Mouse (Mus musculus) liver, postnatal 0 days (tissue): ENCODE measurements at regions not wholly inside any gene's neighbourhood (a gene's known extent, or its start where the extent isn't known, plus 50 kb on each side); places are given as distances from the start of the nearest gene placed in this dataset.

Experiments used
- ATAC-seq: fragments of 200-750 bp; cut with Nextera tagmentation; 2 replicates; pipeline ENCODE4 v1.8.0; 2017; ENCODE audit warnings: mild to moderate bottlenecking, moderate library complexity
- DNase-seq: peaks from one replicate; pipeline ENCODE4 v3.0.0-alpha.2; 2016
- H3K27ac ChIP-seq: fragments of 300-500 bp; sonication (generic); 2 replicates; pipeline ENCODE4 v1.5.1; 2014; ENCODE audit warnings: antibody characterized with exemption, moderate library complexity, mild to moderate bottlenecking, low read depth
- H3K27me3 ChIP-seq: fragments of 300-500 bp; sonication (generic); 2 replicates; pipeline ENCODE4 v1.6.1; 2014; ENCODE audit warnings: low read length, control low read depth, mixed read lengths; ENCODE audit not compliant: insufficient read depth
- H3K36me3 ChIP-seq: fragments of 300-500 bp; sonication (generic); replicated peaks from 2 replicates; pipeline ENCODE4 v1.6.1; 2014; ENCODE audit warnings: mild to moderate bottlenecking, control low read depth, low read length, moderate library complexity, mixed read lengths; ENCODE audit not compliant: insufficient read depth
- H3K4me1 ChIP-seq: fragments of 300-500 bp; sonication (generic); 2 replicates; pipeline ENCODE4 v1.6.1; 2014; ENCODE audit warnings: antibody characterized with exemption, mild to moderate bottlenecking, control low read depth; ENCODE audit not compliant: insufficient read depth
- H3K4me2 ChIP-seq: fragments of 300-500 bp; sonication (generic); 2 replicates; pipeline ENCODE4 v1.6.1; 2014; ENCODE audit warnings: low read depth, mild to moderate bottlenecking, low read length, moderate library complexity, mixed read lengths
- H3K4me3 ChIP-seq: fragments of 300-500 bp; sonication (generic); 2 replicates; pipeline ENCODE4 v1.5.1; 2014; ENCODE audit warnings: low read depth, low read length
- H3K9ac ChIP-seq: fragments of 300-500 bp; sonication (generic); replicated peaks from 2 replicates; pipeline ENCODE4 v1.6.1; 2014; ENCODE audit warnings: mild to moderate bottlenecking, moderate library complexity
- H3K9me3 ChIP-seq: fragments of 300-500 bp; sonication (generic); 2 replicates; pipeline ENCODE4 v1.6.1; 2016; ENCODE audit warnings: mild to moderate bottlenecking, control low read depth, low read length, mixed read lengths
- CTCF ChIP-seq: sonication (generic); IDR thresholded peaks from 2 replicates; pipeline ENCODE4 v1.5.1; 2016; ENCODE audit warnings: antibody characterized with exemption, low read depth
- EP300 ChIP-seq: IDR thresholded peaks from 2 replicates; pipeline ENCODE4 v1.6.1; 2016; ENCODE audit warnings: antibody characterized with exemption, low read depth, mild to moderate bottlenecking
- WGBS: fragments of 180-500 bp; shearing (Covaris S2); extraction: QIAGEN DNeasy Blood & Tissue Kit; methylation state at CpG from one replicate; pipeline ENCODE4 v1.1.7; 2014; ENCODE audit not compliant: insufficient replicate concordance; 5-methylcytosine and 5-hydroxymethylcytosine counted together

DNA sequence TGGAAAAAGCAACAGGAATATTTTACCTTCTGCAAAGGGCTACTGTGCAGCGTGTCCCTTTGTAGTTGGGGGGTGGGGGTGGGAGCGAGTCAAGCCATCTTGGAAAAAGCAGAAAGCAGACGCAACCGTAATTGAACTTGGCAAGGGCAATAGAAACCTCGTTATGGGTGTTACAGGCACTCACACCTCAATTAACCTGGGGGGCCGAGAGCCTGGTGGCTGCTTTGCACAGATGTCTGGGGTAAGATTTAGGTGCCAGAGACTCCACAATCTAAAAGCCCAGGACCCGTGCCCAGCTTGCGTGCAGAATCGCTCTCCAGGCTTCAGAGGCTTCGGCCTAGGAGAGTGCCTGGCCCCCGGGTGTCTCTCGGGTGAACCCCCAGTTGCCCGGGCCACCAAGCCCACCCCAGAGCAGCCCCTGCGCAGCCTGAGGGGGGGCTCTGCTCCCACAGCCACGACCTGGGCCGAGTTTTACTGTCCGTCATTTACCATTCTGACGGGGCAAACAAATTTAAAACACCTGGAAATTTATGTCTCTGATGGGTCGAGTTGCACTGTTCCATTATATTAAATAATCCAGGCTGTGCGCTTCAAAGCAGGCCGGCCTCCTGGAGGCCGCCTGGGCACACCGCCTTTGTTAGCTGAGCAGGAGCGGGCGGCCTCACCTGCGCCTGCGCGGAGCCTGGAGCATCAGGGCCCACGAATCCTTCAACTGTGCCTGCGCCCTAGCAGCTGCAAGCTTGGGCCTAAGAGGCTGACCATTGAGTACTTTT is 212.4 kb downstream of the Srbd1 start:
- H3K27me3 ChIP-seq: no peaks in the 10 kb centered on the region
- DNase-seq (no peak), ATAC-seq (no peak)
- H3K9ac ChIP-seq: no peak overlapping the region
- no peak overlapping the region for H3K4me2 ChIP-seq
- H3K9me3 ChIP-seq: no peaks in the 10 kb centered on the region
- no peak overlapping the region for H3K27ac ChIP-seq
- H3K4me1 ChIP-seq: peaks cover 11% of the 10 kb centered on the region
- 89% methylated on average over 30 of the region's 30 CpGs for WGBS
- TF ChIP-seq CTCF (no peak), EP300 (no peak)
- H3K4me3 ChIP-seq: no peak overlapping the region
- H3K36me3 ChIP-seq: no peaks in the 10 kb centered on the region

DNA sequence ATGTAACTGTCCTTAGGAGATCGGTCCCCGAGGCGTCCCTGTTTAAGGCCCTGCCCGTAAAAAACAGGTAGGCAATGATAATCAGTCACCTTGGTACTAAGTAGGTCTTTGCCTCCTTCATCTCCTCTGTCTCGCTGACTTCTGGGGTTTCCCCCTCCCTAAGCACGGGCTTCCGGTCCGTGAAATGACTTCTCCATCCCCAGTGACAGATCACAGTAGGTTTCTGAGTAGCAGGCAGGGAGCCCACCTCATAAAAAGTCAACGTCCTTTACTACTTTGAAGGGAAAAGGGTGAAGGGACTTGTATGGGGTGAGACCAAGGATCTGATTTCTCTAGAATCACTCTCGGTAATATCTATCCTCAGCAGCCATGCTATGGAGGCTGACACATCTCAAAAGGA is 213.0 kb downstream of the Srbd1 start:
- Histone ChIP-seq H3K4me2 (no peak overlapping the region), H3K27me3 (no peaks in the 10 kb centered on the region), H3K27ac (no peak overlapping the region), H3K36me3 (no peaks in the 10 kb centered on the region), H3K9ac (no peak overlapping the region), H3K4me1 (peaks cover 11% of the 10 kb centered on the region), H3K4me3 (no peak overlapping the region), H3K9me3 (no peaks in the 10 kb centered on the region)
- 77% methylated on average over 10 of the region's 10 CpGs for WGBS
- ATAC-seq (no peak), DNase-seq (no peak)
- TF ChIP-seq EP300: no peak
- no peak for TF ChIP-seq CTCF

DNA sequence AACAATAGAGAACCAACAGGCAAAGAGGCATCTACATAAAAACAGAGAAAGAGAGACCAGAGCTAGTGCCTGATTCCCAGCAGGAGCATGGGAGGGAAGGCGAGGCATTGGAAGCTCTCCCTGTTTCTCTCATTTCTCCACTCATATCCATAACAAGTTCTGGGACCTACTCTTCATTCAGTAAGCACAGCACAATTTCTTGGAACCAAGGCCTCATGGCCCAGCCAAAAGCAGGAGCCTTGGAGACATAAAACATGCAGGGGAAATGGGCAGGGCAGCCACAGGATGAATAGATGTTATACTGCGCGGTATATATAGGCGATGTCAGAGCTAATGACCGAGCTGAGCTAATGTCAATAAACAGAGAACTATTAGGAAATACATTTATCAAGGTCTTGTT is 214.2 kb downstream of the Srbd1 start:
- TF ChIP-seq CTCF (no peak), EP300 (no peak)
- H3K4me3 ChIP-seq: no peak overlapping the region
- no peaks in the 10 kb centered on the region for H3K9me3 ChIP-seq
- WGBS: 64% methylated on average over 5 of the region's 5 CpGs
- no peak overlapping the region for H3K27ac ChIP-seq
- H3K36me3 ChIP-seq: no peaks in the 10 kb centered on the region
- ATAC-seq (no peak), DNase-seq (no peak)
- no peaks in the 10 kb centered on the region for H3K27me3 ChIP-seq
- H3K4me1 ChIP-seq: peaks cover 11% of the 10 kb centered on the region
- no peak overlapping the region for H3K4me2 ChIP-seq
- no peak overlapping the region for H3K9ac ChIP-seq

DNA sequence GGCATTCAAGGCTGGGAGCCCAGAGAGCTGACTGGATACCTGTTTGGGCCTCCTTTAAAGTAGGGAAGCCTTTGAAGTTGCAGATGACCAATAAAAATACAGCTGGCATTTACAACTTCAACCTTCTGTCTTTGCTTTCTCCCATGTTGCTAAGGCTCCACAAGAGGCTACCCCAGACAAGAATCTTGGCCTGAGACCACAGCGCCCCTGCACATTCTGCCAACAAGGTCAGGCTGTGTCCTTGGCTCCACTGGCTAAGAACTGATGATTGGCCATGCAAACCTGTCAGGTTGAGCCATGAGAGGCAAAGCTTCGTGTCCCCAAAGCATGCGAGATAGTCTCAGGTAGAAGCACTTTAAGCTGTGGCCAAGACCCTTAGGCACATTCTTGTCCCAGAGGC is 214.6 kb downstream of the Srbd1 start:
- no peak overlapping the region for H3K9ac ChIP-seq
- ATAC-seq: no peak
- H3K4me1 ChIP-seq: peaks cover 11% of the 10 kb centered on the region
- DNase-seq: no peak
- H3K9me3 ChIP-seq: no peaks in the 10 kb centered on the region
- 81% methylated on average over 3 of the region's 3 CpGs for WGBS
- no peaks in the 10 kb centered on the region for H3K36me3 ChIP-seq
- no peaks in the 10 kb centered on the region for H3K27me3 ChIP-seq
- TF ChIP-seq EP300: no peak
- no peak for TF ChIP-seq CTCF
- H3K27ac ChIP-seq: no peak overlapping the region
- no peak overlapping the region for H3K4me2 ChIP-seq
- no peak overlapping the region for H3K4me3 ChIP-seq

DNA sequence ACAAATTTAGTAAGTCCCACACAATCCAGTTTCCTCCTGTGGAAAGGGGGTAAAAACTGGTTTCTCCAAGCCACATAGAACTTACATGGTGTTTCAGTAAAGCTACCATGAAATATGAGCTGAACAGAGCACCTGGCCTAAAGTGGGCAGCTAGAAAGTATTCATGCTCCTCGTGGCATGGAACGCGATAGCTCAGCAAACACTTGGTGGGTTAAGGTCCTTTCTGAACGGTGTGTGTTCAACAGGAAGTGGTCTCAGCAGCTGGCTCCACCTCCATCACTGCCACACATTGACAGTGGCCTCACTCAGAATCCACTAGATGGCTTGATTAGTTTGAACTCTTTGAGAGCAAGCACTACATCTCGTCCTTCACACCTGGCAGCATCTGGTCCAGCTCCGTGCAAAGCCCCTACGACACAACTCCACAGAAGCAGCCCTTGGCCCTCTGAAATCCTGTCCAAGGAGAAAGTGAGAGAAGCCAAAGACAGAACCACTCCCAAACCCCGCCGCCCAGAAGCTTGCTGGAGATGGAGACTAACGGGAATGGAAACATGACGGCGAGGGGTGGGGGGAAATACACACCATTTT is 215.2 kb downstream of the Srbd1 start:
- no peak for DNase-seq
- Histone ChIP-seq H3K4me1 (peaks cover 11% of the 10 kb centered on the region), H3K4me2 (no peak overlapping the region), H3K9ac (no peak overlapping the region), H3K27me3 (no peaks in the 10 kb centered on the region), H3K27ac (no peak overlapping the region), H3K36me3 (no peaks in the 10 kb centered on the region), H3K9me3 (no peaks in the 10 kb centered on the region), H3K4me3 (no peak overlapping the region)
- TF ChIP-seq CTCF: no peak
- TF ChIP-seq EP300: no peak
- 73% methylated on average over 12 of the region's 12 CpGs for WGBS
- no peak for ATAC-seq

DNA sequence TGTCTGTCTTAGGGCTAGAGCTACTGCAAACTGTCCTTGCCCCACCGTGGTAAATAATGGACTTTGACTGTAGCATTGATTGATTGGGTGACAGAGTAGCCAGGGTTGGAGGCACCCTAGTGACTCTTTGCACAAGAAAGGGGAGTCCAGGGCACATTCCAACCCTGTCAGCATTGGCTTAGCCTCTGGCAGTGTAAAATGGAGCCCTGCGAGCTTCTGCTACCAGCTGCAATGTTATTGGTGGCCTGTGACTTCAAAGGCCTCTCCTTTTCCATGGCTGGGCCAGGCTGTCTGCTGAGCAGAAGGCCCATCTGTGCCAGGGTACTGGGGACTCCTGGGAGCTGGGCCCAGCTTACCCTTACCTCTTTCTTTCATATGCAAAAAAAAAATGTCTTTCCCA is 216.4 kb downstream of the Srbd1 start:
- TF ChIP-seq EP300 (no peak), CTCF (no peak)
- peak overlapping the region; percentile 80; the same call in 1 of the 2 replicates for H3K27ac ChIP-seq

More for the DNA sequence above, 216.4 kb downstream of the Srbd1 start:
- no peaks in the 10 kb centered on the region for H3K36me3 ChIP-seq
- 35% methylated on average over 2 of the region's 2 CpGs for WGBS
- H3K27me3 ChIP-seq: no peaks in the 10 kb centered on the region
- peak overlapping the region; percentile 62; the same call in 1 of the 2 replicates for H3K4me2 ChIP-seq
- DNase-seq: peak; percentile 55
- peaks cover 11% of the 10 kb centered on the region for H3K4me1 ChIP-seq
- H3K9me3 ChIP-seq: no peaks in the 10 kb centered on the region
- peak; percentile 99 for ATAC-seq
- no peak overlapping the region for H3K9ac ChIP-seq
- peak overlapping the region; percentile 26; the same call in 1 of the 2 replicates for H3K4me3 ChIP-seq
